Mouse (Mus musculus) embryonic facial prominence, embryonic 14.5 days (tissue): ENCODE results near the gene Ldoc1. TPM values are rescaled to one million over a fixed set of nuclear protein-coding genes. Genes with fewer than 3 reads are reported as not detected.
A peak's percentile ranks its signal among the peaks of the same experiment; 100 is the strongest.

ENCODE experiments used
- ATAC-seq: fragments of 200-750 bp; cut with Nextera tagmentation; 2 replicates; pipeline ENCODE4 v1.8.0; 2017; ENCODE audit warnings: low read depth, moderate number of reproducible peaks, moderate TSS enrichment
- DNase-seq: peaks from one replicate; pipeline ENCODE4 v3.0.0-alpha.2; 2015; ENCODE audit warnings: low spot score
- H3K27ac ChIP-seq: fragments of 300-500 bp; sonication (generic); replicated peaks from 2 replicates; pipeline ENCODE4 v1.5.1; 2014; ENCODE audit warnings: low read depth, mild to moderate bottlenecking, low read length, moderate library complexity
- H3K27me3 ChIP-seq: fragments of 300-500 bp; sonication (generic); replicated peaks from 2 replicates; pipeline ENCODE4 v1.6.1; 2014; ENCODE audit warnings: low read length; ENCODE audit not compliant: control insufficient read depth, insufficient read depth
- H3K36me3 ChIP-seq: fragments of 300-500 bp; sonication (generic); 2 replicates; pipeline ENCODE4 v1.6.1; 2014; ENCODE audit warnings: low read length, mixed read lengths; ENCODE audit not compliant: control insufficient read depth, insufficient read depth
- H3K4me1 ChIP-seq: fragments of 300-500 bp; sonication (generic); 2 replicates; pipeline ENCODE4 v1.6.1; 2014; ENCODE audit warnings: antibody characterized with exemption, low read length; ENCODE audit not compliant: control insufficient read depth, insufficient read depth
- H3K4me2 ChIP-seq: fragments of 300-500 bp; sonication (generic); 2 replicates; pipeline ENCODE4 v1.6.1; 2014; ENCODE audit warnings: low read depth, mild to moderate bottlenecking, low read length, moderate library complexity, mixed read lengths
- H3K4me3 ChIP-seq: fragments of 300-500 bp; sonication (generic); 2 replicates; pipeline ENCODE4 v1.5.1; 2014; ENCODE audit warnings: low read depth, mild to moderate bottlenecking, low read length
- H3K9ac ChIP-seq: fragments of 300-500 bp; sonication (generic); 2 replicates; pipeline ENCODE4 v1.6.1; 2014; ENCODE audit warnings: low read depth, mild to moderate bottlenecking, low read length, moderate library complexity, mixed read lengths
- H3K9me3 ChIP-seq: fragments of 300-500 bp; sonication (generic); 2 replicates; pipeline ENCODE4 v1.6.1; 2016; ENCODE audit warnings: low read length; ENCODE audit not compliant: control insufficient read depth
- WGBS: fragments of 180-500 bp; shearing (Covaris S2); extraction: QIAGEN DNeasy Blood & Tissue Kit; methylation state at CpG from one replicate; pipeline ENCODE4 v1.1.7; 2014; 5-methylcytosine and 5-hydroxymethylcytosine counted together
- polyA plus RNA-seq: library from polyadenylated mRNA; unstranded; fragments of >200 nt; fragmentation: Nextera tagmentation; extraction: Ambion mirVana; gene quantifications from 2 replicates; pipeline ENCODE4 v1.2.1, GENCODE M21; 2014

Gene Ldoc1
- polyA plus RNA-seq: 0.53 and 0.83 TPM in 2 replicates

DNA sequence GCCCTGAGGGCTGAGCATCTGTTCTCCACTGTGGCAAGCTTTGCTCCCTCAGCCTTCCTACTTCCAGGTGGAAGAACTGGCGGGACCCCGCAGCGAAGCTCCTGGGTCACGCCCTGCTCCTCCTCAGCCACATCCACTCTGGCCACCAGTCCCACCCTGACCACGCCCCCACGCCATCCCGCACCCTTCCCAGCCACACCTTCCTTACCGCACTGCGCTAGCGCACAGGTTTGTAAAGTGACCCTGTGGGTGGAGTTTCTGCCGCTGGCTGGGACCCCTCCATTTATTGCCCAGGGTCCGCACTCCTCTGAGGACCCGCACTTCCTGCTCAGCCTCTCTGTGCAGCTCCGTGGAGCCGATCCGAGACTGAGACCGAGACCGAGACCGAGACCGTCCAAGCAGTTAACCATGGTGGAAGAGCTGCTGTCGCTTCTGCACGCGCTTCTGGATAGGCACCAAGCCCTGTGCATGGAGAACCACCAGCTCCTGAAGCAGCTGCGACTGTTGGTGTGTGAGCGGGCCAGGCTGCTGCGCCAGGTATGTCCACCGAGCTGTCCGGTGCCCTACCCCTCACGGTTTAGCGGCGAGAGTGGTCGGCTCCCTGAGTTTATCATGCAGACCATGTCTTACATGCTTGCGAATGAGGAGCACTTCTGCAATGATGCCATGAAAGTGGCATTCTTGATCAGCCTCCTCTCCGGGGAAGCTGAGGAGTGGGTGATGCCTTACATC lies at the start of gene Ldoc1:
TSS of gene Ldoc1 (plus strand) at position 196 of the 732 bp plus-strand sequence.
- H3K36me3 ChIP-seq: no peaks in the 10 kb centered on the region
- no peak for DNase-seq

GRCm38 (mm10) chrX:61710131-61710530 lies 834 bp downstream of the Ldoc1 start:
- no peaks in the 10 kb centered on the region for H3K27me3 ChIP-seq
- no peak overlapping the region for H3K9ac ChIP-seq
- H3K4me3 ChIP-seq: no peak overlapping the region
- no peaks in the 10 kb centered on the region for H3K36me3 ChIP-seq
- ATAC-seq (no peak), DNase-seq (no peak)
- no peaks in the 10 kb centered on the region for H3K4me1 ChIP-seq
- 80% methylated on average over 7 of the region's 7 CpGs for WGBS
- H3K27ac ChIP-seq: no peak overlapping the region
- no peak overlapping the region for H3K4me2 ChIP-seq
- no peaks in the 10 kb centered on the region for H3K9me3 ChIP-seq

More for the DNA sequence above, at the start of gene Ldoc1:
- H3K4me1 ChIP-seq: no peaks in the 10 kb centered on the region
- no peak for ATAC-seq
- no peak within 1 kb of the TSS for H3K9ac ChIP-seq
- WGBS: 45% methylated on average over 24 of the region's 34 CpGs
- no peaks in the 10 kb centered on the region for H3K27me3 ChIP-seq
- peak within 1 kb of the TSS; percentile 52 for H3K4me2 ChIP-seq
- H3K9me3 ChIP-seq: no peaks in the 10 kb centered on the region
- H3K27ac ChIP-seq: no peak within 1 kb of the TSS
- H3K4me3 ChIP-seq: peak within 1 kb of the TSS; percentile 24

GRCm38 (mm10) chrX:61722281-61723028 lies 13.2 kb downstream of the Ldoc1 start:
- no peak for DNase-seq
- 35% methylated on average over 12 of the region's 12 CpGs for WGBS

DNA sequence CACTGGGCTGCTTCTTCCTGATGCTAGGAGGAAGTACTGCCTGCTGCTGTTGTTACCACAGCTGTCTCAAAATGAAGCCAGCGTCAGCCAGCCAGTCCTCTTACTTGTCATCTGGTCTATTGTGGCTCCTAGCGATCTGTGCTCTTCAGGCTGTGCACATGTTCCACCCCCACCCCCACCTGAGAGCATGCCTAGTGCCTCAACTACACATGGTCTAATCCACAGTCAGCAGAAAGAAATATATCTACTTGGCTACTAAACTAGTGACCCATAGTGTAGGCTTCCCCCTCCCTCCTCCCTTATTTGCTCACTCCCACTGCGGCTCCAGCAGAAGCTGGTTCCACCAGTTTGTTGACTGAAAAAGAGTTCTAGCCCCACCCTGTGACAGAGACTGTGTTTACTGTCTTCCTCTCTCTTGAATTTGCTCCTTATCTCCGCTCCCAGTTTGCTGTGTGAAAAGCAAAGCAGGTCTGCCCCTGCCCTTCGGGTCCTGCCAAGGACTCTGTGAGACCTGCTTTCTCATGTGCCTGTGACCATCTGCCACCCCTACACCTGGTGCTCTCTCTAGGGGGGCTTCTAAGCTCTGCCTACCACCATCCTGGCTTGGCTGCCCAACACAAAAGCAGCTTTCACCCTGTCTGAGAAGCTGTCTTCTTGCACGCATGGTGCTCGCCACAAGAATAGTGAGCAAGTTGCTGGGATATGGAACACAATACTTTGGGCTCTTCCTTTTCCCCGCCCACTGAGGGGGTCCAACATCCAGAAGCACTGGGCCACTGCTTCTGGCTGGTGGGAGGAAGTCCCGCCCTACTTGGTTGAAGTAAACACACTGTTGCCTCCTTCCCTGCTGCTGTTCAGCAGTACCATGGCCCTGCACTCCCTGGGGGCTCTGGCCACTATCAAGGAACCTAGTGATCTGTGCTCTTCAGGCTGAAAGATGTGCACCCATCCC lies 14.0 kb downstream of the Ldoc1 start:
- Histone ChIP-seq H3K4me2 (peak overlapping the region; percentile 37), H3K9ac (no peak overlapping the region), H3K9me3 (no peaks in the 10 kb centered on the region), H3K4me3 (no peak overlapping the region), H3K27me3 (no peaks in the 10 kb centered on the region), H3K36me3 (no peaks in the 10 kb centered on the region), H3K27ac (no peak overlapping the region), H3K4me1 (no peaks in the 10 kb centered on the region)
- ATAC-seq: no peak
- WGBS: 49% methylated on average over 8 of the region's 9 CpGs
- no peak for DNase-seq

More at GRCm38 (mm10) chrX:61722281-61723028, 13.2 kb downstream of the Ldoc1 start:
- H3K27ac ChIP-seq: no peak overlapping the region
- H3K9ac ChIP-seq: no peak overlapping the region
- H3K4me1 ChIP-seq: no peaks in the 10 kb centered on the region
- H3K4me2 ChIP-seq: peak overlapping the region; percentile 37
- no peak overlapping the region for H3K4me3 ChIP-seq
- no peaks in the 10 kb centered on the region for H3K36me3 ChIP-seq
- no peak for ATAC-seq
- H3K9me3 ChIP-seq: no peaks in the 10 kb centered on the region
- H3K27me3 ChIP-seq: no peaks in the 10 kb centered on the region

- Histone ChIP-seq H3K4me1 (no peaks in the 10 kb centered on the region), H3K27ac (no peak overlapping the region), H3K4me3 (no peak overlapping the region), H3K9ac (no peak overlapping the region), H3K27me3 (no peaks in the 10 kb centered on the region), H3K4me2 (no peak overlapping the region), H3K36me3 (no peaks in the 10 kb centered on the region), H3K9me3 (no peaks in the 10 kb centered on the region)
- DNase-seq (no peak), ATAC-seq (no peak)
- WGBS: 46% methylated on average over 2 of the region's 2 CpGs
Observed at GRCm38 (mm10) chrX:61727516-61728310, 18.4 kb downstream of the Ldoc1 start.
